Mouse (Mus musculus) heart, embryonic 16.5 days (tissue): Measurements from ENCODE around the gene Tcf12. TPM values are rescaled to one million over a fixed set of nuclear protein-coding genes. Genes with fewer than 3 reads are reported as not detected.

Source experiments
- ATAC-seq: fragments of 200-750 bp; cut with Nextera tagmentation; replicated peaks from 2 replicates; pipeline ENCODE4 v1.8.0; 2017; ENCODE audit warnings: moderate number of reproducible peaks; ENCODE audit not compliant: insufficient read depth, low FRiP score; ENCODE audit errors: extremely low read depth
- H3K27ac ChIP-seq: fragments of 300-500 bp; sonication (generic); 2 replicates; pipeline ENCODE4 v1.5.1; 2014; ENCODE audit warnings: mild to moderate bottlenecking, low read length, control low read depth, moderate library complexity
- H3K27me3 ChIP-seq: fragments of 300-500 bp; sonication (generic); 2 replicates; pipeline ENCODE4 v1.6.1; 2014; ENCODE audit warnings: low read length, mixed read lengths; ENCODE audit not compliant: control insufficient read depth, insufficient read depth
- H3K36me3 ChIP-seq: fragments of 300-500 bp; sonication (generic); 2 replicates; pipeline ENCODE4 v1.6.1; 2014; ENCODE audit not compliant: control insufficient read depth, insufficient read depth
- H3K4me1 ChIP-seq: fragments of 300-500 bp; sonication (generic); 2 replicates; pipeline ENCODE4 v1.6.1; 2014; ENCODE audit warnings: low read length, mixed read lengths; ENCODE audit not compliant: control insufficient read depth, insufficient read depth
- H3K4me2 ChIP-seq: fragments of 300-500 bp; sonication (generic); 2 replicates; pipeline ENCODE4 v1.6.1; 2014; ENCODE audit warnings: low read depth, mild to moderate bottlenecking, control low read depth, low read length
- H3K4me3 ChIP-seq: fragments of 300-500 bp; sonication (generic); 2 replicates; pipeline ENCODE4 v1.5.1; 2014; ENCODE audit warnings: mild to moderate bottlenecking, control low read depth, low read length
- H3K9ac ChIP-seq: fragments of 300-500 bp; sonication (generic); 2 replicates; pipeline ENCODE4 v1.6.1; 2014; ENCODE audit warnings: low read length, control low read depth
- H3K9me3 ChIP-seq: fragments of 300-500 bp; sonication (generic); replicated peaks from 2 replicates; pipeline ENCODE4 v1.6.1; 2016; ENCODE audit warnings: low read length; ENCODE audit not compliant: control insufficient read depth
- WGBS: fragments of 180-500 bp; shearing (Covaris S2); extraction: QIAGEN DNeasy Blood & Tissue Kit; methylation state at CpG from one replicate; pipeline ENCODE4 v1.1.7; 2014; 5-methylcytosine and 5-hydroxymethylcytosine counted together
- polyA plus RNA-seq: library from polyadenylated mRNA; unstranded; fragments of >200 nt; fragmentation: Nextera tagmentation; extraction: Ambion mirVana; gene quantifications from 2 replicates; pipeline ENCODE4 v1.2.1, GENCODE M21; 2015

Gene Tcf12
- polyA plus RNA-seq, 1 experiment from 2014 or later, result 32.3 TPM

DNA sequence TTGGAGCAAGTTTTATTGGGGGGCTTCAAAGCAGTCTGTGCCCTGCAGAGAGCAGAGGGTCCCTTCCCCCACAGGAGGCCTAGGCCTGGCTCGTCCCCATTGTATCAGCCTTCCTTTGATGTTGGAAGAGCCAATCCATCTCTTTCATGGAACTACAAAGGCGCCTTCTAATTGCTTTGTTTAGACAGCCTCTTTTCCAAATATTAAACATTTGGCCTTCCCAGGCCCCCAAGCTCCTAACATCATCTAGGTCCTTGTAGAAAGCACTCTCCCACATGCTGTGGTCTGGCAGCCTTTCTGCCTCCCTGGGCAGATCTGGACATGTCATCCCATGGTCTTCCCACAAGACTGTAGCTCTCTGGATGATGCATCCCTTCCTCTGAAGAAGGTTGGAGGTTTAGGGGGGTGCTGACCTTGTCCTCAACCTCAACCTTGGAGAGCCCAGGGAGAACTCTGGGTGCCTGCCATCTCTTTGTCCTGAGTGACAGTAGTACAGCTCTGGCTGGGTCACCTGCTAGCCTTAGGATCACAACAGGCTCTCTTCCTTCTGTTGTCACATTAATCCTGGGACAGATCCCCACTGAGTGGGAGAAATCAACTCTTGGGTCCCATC, 276.4 kb downstream of the Tcf12 start:
- Histone ChIP-seq H3K9ac (no peak overlapping the region), H3K27me3 (no peaks in the 10 kb centered on the region), H3K36me3 (0 out of 2 replicates have a peak, but pooled peaks cover 2% of the 10 kb centered on the region), H3K4me2 (no peak overlapping the region), H3K4me1 (no peaks in the 10 kb centered on the region), H3K27ac (no peak overlapping the region), H3K9me3 (no peaks in the 10 kb centered on the region), H3K4me3 (no peak overlapping the region)
- 60% methylated on average over 2 of the region's 2 CpGs for WGBS
- ATAC-seq, result no peak

DNA sequence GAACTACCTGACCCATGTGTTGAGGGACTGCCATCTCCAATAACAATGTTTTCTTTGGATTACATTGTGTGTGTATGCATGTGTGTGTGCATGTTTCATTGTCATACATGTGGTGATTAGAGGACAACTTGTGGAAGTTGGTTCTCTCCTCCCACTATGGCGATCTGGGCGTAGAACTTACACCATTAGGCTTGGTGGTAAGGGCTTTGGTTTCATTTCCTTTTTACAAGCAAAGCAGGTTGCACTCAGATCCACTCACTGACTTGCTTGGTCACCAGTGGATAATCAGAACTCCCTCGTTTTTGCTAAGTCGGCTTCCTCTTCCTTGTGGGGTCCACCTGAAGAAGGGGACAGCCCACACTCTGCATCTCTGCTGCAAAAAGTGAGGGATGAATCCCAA, 277.0 kb downstream of the Tcf12 start:
- Histone ChIP-seq H3K9me3 (no peaks in the 10 kb centered on the region), H3K9ac (no peak overlapping the region), H3K27ac (no peak overlapping the region), H3K4me3 (no peak overlapping the region), H3K27me3 (no peaks in the 10 kb centered on the region), H3K36me3 (no peaks in the 10 kb centered on the region), H3K4me2 (no peak overlapping the region), H3K4me1 (no peaks in the 10 kb centered on the region)
- 71% methylated on average over 4 of the region's 4 CpGs for WGBS
- ATAC-seq, result no peak

DNA sequence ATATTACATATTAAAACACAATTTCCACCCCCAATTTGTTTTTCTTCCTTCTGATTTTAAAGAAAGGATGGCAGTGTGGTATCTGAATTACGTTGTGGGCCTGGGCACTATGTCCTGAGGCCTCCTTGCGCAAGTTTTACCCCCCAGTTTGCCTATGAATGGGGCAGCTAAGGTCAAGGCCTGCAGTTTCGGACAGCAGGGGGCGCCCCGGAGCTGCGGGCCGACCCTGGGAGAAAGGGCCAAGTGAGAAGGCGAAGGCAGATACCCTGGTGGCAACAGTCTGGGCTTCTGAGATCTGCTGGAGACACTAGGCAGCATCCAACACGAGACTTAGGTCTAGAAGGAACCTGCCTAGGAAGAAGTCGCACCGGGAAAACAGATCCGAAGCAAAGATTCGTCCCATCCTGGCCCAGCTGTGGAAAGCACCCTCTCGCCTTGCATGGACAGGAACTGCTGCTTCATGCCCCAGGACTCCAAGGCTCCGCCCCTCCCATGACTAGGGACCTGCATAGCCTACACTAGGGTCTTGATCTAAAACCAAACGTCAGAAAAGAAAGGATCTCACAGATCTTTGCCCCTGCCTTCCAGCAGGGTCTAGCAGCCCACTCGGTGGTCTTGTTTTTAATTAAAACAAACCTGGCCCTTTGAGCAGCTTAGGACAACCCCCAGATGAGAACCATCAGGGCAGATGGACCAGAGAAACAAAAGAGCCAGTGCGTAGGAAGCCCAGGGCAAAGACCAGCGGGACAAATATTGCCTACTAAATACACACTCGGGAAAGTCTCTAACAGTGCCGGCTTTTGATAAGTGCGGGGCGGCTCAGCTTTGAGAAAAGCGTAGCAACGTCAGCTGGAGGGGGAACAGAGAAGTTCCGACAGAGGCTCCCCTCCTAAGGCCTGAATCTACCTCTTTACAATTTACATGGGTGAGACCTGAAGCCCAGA, 279.6 kb downstream of the Tcf12 start:
- no peak for ATAC-seq
- no peak overlapping the region for H3K4me3 ChIP-seq
- H3K9me3 ChIP-seq, result no peaks in the 10 kb centered on the region
- H3K36me3 ChIP-seq, result no peaks in the 10 kb centered on the region
- no peak overlapping the region for H3K9ac ChIP-seq
- WGBS, result 41% methylated on average over 26 of the region's 26 CpGs
- no peaks in the 10 kb centered on the region for H3K27me3 ChIP-seq
- no peak overlapping the region for H3K27ac ChIP-seq
- H3K4me1 ChIP-seq, result no peaks in the 10 kb centered on the region
- 0 out of 2 replicates have a peak overlapping the region, but pooled peaks have one; percentile 10 for H3K4me2 ChIP-seq

DNA sequence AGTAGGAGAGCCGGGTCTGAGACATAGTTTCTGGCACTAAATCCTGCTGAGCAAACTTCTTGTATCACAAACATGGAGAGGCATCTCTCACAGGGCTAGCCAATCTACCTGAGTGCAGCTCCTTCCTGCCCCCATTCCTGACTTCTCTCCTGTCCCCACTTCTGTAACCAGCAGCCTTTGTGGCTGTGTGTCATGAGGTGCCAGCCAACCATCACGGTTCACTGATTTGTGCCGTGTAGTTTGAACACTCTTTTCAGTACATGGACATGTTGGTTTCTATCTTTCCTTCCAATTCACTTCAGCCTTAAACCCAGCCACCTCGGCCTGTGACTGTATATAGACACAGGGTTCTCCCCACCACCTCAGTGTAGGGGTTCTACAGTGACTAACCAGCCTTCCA, 280.7 kb downstream of the Tcf12 start:
- Histone ChIP-seq H3K4me2 (no peak overlapping the region), H3K9me3 (no peaks in the 10 kb centered on the region), H3K27ac (no peak overlapping the region), H3K36me3 (no peaks in the 10 kb centered on the region), H3K4me1 (peaks cover 7% of the 10 kb centered on the region), H3K9ac (no peak overlapping the region), H3K4me3 (no peak overlapping the region), H3K27me3 (no peaks in the 10 kb centered on the region)
- ATAC-seq, result no peak
- WGBS, result 78% methylated on average over 4 of the region's 4 CpGs

DNA sequence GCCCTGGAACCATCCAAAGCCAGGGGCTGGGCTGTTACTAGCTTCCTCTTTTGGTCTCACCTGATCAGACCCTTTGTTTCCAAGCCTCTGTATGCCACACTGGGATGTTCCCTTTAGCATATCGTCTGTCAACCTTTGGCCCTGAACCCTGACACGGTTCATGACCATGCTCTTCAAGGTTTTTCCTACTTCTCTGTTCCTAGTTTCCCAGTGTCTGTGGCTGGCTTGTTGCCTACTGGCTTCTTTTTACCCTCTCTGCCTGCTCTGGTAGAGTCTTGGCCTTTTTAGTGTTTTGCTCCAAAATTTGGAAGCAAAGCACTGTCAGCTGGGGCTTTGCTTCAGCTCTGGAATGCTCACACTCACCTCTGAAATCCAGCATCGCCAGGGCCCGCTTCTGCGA, 281.3 kb downstream of the Tcf12 start:
- H3K36me3 ChIP-seq, result no peaks in the 10 kb centered on the region
- 83% methylated on average over 5 of the region's 5 CpGs for WGBS
- peaks cover 13% of the 10 kb centered on the region for H3K4me1 ChIP-seq
- no peaks in the 10 kb centered on the region for H3K27me3 ChIP-seq
- H3K4me2 ChIP-seq, result no peak overlapping the region
- no peak overlapping the region for H3K27ac ChIP-seq
- no peaks in the 10 kb centered on the region for H3K9me3 ChIP-seq
- no peak overlapping the region for H3K4me3 ChIP-seq
- no peak overlapping the region for H3K9ac ChIP-seq
- no peak for ATAC-seq

DNA sequence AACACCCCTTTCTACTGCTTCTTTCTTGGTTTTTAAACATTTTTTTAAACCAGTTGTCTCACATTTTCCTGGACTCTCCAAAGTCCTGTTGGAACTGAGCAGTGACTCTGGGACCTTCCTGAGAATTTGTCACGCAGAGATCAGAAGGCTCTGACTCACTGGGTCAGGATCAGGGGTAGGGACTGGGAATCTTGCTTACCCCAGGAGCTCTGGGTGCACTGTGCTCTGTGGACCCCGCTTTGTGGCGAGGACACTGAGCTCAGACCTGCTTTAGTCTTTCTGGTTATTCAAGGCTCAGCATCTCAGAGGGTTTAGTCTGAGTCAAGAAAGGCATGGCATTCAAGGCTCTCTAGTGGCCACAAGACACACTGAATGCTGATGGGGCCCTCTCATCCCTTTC, 281.9 kb downstream of the Tcf12 start:
- H3K4me2 ChIP-seq, result no peak overlapping the region
- H3K27me3 ChIP-seq, result no peaks in the 10 kb centered on the region
- 86% methylated on average over 3 of the region's 3 CpGs for WGBS

DNA sequence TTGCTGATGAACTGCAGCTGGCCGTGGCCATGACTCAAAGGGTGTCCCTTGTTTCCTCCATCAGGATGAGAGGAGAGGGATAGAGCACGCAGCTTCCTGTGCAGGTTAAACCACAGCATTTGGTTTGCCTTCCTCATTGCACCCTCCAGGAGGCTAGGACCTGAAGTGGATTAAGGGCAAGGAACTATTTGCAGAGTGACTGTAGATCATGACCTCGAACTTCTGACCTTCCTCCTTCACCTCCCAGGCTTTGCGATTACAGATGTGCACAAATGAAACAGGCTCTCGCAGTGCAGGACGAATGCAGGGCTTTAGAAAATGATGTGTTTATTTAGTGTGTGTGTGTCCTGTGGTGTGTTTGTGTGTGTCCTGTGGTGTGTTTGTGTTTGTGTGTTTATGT, 282.5 kb downstream of the Tcf12 start:
- ATAC-seq, result no peak

More for the DNA sequence above, 281.9 kb downstream of the Tcf12 start:
- no peaks in the 10 kb centered on the region for H3K9me3 ChIP-seq
- no peaks in the 10 kb centered on the region for H3K36me3 ChIP-seq
- no peak overlapping the region for H3K9ac ChIP-seq
- ATAC-seq, result no peak
- H3K27ac ChIP-seq, result no peak overlapping the region
- H3K4me1 ChIP-seq, result peaks cover 13% of the 10 kb centered on the region
- no peak overlapping the region for H3K4me3 ChIP-seq

DNA sequence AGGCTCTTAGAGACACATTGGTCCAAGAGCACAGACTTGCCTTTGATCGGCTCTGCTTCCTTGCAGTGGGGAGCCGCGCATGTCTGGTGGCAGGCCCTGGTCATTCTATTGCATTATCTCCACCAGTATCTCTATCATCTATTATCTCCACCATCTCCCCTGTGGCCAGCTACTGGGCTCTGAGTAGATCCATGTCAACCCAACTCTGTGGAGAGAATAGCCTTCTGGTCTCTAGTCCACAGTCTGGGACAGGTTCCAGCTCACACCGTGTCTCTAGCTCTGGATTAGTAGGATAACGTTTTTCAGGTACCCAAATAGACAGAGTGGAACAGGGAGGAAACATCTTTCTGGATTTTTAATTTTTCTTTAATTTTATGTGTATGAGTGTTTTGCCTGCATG, 284.3 kb downstream of the Tcf12 start:
- no peak for ATAC-seq
- no peaks in the 10 kb centered on the region for H3K27me3 ChIP-seq
- H3K27ac ChIP-seq, result no peak overlapping the region
- peaks cover 13% of the 10 kb centered on the region for H3K4me1 ChIP-seq
- WGBS, result 91% methylated on average over 5 of the region's 5 CpGs
- no peaks in the 10 kb centered on the region for H3K9me3 ChIP-seq
- H3K9ac ChIP-seq, result no peak overlapping the region
- H3K4me3 ChIP-seq, result no peak overlapping the region
- H3K4me2 ChIP-seq, result no peak overlapping the region
- H3K36me3 ChIP-seq, result no peaks in the 10 kb centered on the region

More for the DNA sequence above, 282.5 kb downstream of the Tcf12 start:
- WGBS, result 55% methylated on average over 6 of the region's 6 CpGs
- peaks cover 13% of the 10 kb centered on the region for H3K4me1 ChIP-seq
- H3K27ac ChIP-seq, result no peak overlapping the region
- no peaks in the 10 kb centered on the region for H3K27me3 ChIP-seq
- no peak overlapping the region for H3K9ac ChIP-seq
- H3K9me3 ChIP-seq, result no peaks in the 10 kb centered on the region
- H3K4me2 ChIP-seq, result no peak overlapping the region
- H3K36me3 ChIP-seq, result no peaks in the 10 kb centered on the region
- no peak overlapping the region for H3K4me3 ChIP-seq

DNA sequence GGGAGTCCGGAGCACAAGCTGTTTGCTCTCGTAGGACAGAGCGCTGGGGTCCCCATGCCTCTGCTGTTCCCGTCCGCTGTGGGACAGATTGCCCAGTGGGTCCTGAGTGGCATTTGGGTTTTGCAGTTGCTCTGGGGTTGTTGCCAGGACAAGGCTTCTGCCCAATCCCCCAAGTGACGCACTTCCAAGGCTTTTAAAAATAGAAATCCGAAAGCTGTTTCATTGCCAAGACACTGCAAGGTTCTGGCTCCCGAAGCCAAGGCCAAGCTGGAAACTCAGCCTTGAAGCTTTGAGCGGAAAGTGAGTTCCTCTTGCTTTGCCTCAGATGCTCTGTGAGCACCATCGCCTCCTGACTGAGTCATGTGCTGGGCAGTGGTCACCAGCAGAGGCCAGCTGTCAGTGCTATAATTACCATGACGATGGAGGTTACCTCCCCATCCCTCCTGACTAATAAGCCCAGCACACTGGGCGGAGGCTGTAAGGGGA, 285.6 kb downstream of the Tcf12 start:
- H3K9ac ChIP-seq, result no peak overlapping the region
- H3K4me1 ChIP-seq, result peaks cover 13% of the 10 kb centered on the region
- H3K4me3 ChIP-seq, result no peak overlapping the region
- H3K27ac ChIP-seq, result peak overlapping the region; percentile 37; the same call in 1 of the 2 replicates
- ATAC-seq, result peak; percentile 78
- peak overlapping the region; percentile 34 for H3K4me2 ChIP-seq
- WGBS, result 36% methylated on average over 12 of the region's 12 CpGs
- no peaks in the 10 kb centered on the region for H3K36me3 ChIP-seq
- H3K27me3 ChIP-seq, result no peaks in the 10 kb centered on the region
- no peaks in the 10 kb centered on the region for H3K9me3 ChIP-seq
